Mouse (Mus musculus) left cerebral cortex, postnatal 4 days (tissue): ENCODE results near the gene Olfr1247. TPM values are rescaled to one million over a fixed set of nuclear protein-coding genes. Genes with fewer than 3 reads are reported as not detected.
"Not testable (repeated sequence)": the region's sequence is repeated elsewhere in the genome, so short reads cannot be mapped to it uniquely, and the experiment has no call there.

Experiments
- DNase-seq: peaks from one replicate; pipeline ENCODE4 v3.0.0-alpha.2; 2022
- intact Hi-C: fragments of 180-260 bp; cut with DNase I; formaldehyde crosslinking; loops from one replicate; pipeline ENCODE4 v1.15.1; 2025
- total RNA-seq, 2 experiments: library from RNA; stranded (reverse); gene quantifications; 2 replicates each; pipeline ENCODE4 v1.2.3; 2021

Olfr1247 gene
- under 1 TPM; 0.10 to 0.12 TPM for total RNA-seq

- DNase-seq, result no peak
- intact Hi-C loops, result no loop called here
Measured at GRCm38 (mm10) chr2:89614030-89614429, at the start of gene Olfr1247. Gene Olfr1247 (minus strand): TSS chr2:89614130.

GRCm38 (mm10) chr2:89661367-89661766 lies 47.4 kb upstream of the Olfr1247 start, which contains the start of gene Olfr1250:
Gene Olfr1250 (minus strand): TSS chr2:89661467.
- intact Hi-C loops, result no loop called here
- DNase-seq, result no peak

DNA sequence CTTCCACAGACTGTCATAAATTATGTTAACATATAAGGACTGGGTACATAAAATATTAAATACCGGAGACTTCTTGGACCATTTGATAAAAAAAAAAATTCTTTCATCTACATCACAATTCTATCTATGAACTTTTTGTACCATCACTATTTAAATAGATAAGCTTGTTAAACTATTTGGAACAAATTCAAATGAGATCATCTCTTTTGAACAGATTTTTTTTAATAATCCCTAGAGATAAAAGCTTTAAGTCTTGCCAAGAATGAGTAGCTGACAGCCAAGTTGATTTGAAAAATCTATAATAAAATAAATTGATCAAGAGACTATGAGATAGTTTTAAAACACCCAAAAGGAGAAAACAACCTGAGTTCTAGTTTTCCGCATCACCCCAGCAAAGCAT lies 21.0 kb upstream of the Olfr1247 start, which contains the start of gene Olfr1249:
Olfr1249 (minus strand) TSS at position 101 of the 400 bp plus-strand sequence.
- no peak for DNase-seq
- intact Hi-C loops, result no loop called here

- intact Hi-C loops, result not testable (repeated sequence)
Measured at GRCm38 (mm10) chr2:89618145-89618544, 4.2 kb upstream of the Olfr1247 start, which contains the start of gene Olfr1248. Gene Olfr1248 (minus strand): TSS chr2:89618245.

DNA sequence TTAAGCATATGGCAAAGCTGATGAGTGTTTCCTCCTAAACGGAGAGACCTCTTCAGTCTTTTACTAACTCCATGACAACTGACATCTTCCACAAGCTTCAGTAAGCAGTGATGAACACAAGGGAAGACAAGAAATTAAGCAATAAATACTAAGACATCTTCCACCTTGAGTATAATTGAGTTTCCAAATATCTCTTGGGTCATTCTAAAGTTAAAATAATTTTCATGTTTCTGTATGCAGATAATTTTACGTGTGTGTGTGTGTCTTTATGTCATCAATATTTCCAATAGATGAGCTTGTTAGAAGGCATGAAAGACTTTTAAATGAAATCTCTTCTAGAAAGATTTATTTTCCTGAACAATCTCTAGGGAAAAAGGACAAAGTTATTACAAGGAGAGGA lies 20.9 kb downstream of the Olfr1247 start, which contains the start of gene Olfr1246:
Olfr1246 (minus strand) TSS at position 101 of the 400 bp plus-strand sequence.
- intact Hi-C loops, result no loop called here
- no peak for DNase-seq

More at GRCm38 (mm10) chr2:89618145-89618544, 4.2 kb upstream of the Olfr1247 start, which contains the start of gene Olfr1248:
- DNase-seq, result not testable (repeated sequence)

DNA sequence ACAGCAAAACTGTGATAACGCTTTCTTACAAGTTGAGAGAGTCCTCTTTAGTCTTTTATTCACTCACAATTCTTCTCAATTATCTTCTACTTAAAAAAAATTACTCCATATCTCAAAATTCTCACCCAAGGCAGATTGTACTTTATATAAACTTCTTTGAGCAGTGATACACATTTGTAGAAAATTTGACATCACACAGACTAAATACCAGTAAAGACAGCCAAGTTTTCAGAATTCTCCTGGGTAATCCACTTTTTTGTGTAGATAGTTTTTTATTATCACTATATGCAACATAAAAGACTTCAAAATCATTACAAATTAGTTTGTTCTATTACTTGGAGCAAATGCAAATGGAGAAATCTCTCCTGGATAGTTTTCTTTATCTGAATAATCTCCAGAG lies 35.6 kb downstream of the Olfr1247 start, which contains the start of gene Olfr1245:
Olfr1245 (minus strand) TSS at position 101 of the 400 bp plus-strand sequence.
- intact Hi-C loops, result no loop called here
- no peak for DNase-seq

- intact Hi-C loops, result not testable (repeated sequence)
Measured at GRCm38 (mm10) chr2:89562706-89563105, 51.2 kb downstream of the Olfr1247 start.

More at GRCm38 (mm10) chr2:89562706-89563105, 51.2 kb downstream of the Olfr1247 start:
- DNase-seq, result not testable (repeated sequence)

Other genes starting within 250 kb of the Olfr1247 start
- gene Olfr1234, start 249.3 kb downstream of the Olfr1247 start, total RNA-seq, result not detected
- not detected for gene Olfr1238, start 204.5 kb downstream of the Olfr1247 start, total RNA-seq
- gene Olfr1239, start 193.7 kb downstream of the Olfr1247 start, total RNA-seq, result not detected
- not detected for gene Olfr1240, start 171.1 kb downstream of the Olfr1247 start, total RNA-seq
- not detected for gene Olfr1241, start 127.0 kb downstream of the Olfr1247 start, total RNA-seq
- gene Olfr1242, start 115.8 kb downstream of the Olfr1247 start, total RNA-seq, result not detected
- gene Olfr1243, start 82.6 kb downstream of the Olfr1247 start, total RNA-seq, result not detected
- gene Olfr1245, start 35.7 kb downstream of the Olfr1247 start, total RNA-seq, result not detected
- not detected for gene Olfr1246, start 21.0 kb downstream of the Olfr1247 start, total RNA-seq
- not detected for gene Olfr1248, start 4.1 kb upstream of the Olfr1247 start, total RNA-seq
- gene Olfr1249, start 20.9 kb upstream of the Olfr1247 start, total RNA-seq, result not detected
- gene Olfr1250, start 47.3 kb upstream of the Olfr1247 start, total RNA-seq, result under 1 TPM in 1 of 2 experiments, not detected in 1; 0.08 TPM
- gene Olfr1251, start 57.8 kb upstream of the Olfr1247 start, total RNA-seq, result not detected
- gene Olfr1252, start 110.9 kb upstream of the Olfr1247 start, total RNA-seq, result not detected
- not detected for gene Olfr1253, start 143.0 kb upstream of the Olfr1247 start, total RNA-seq
- not detected for gene Olfr1254, start 179.5 kb upstream of the Olfr1247 start, total RNA-seq
- not detected for gene Olfr1255, start 197.9 kb upstream of the Olfr1247 start, total RNA-seq
- not detected for gene Olfr1256, start 227.4 kb upstream of the Olfr1247 start, total RNA-seq
- not detected for gene Olfr48, start 234.1 kb upstream of the Olfr1247 start, total RNA-seq